Mouse (Mus musculus) left cerebral cortex, postnatal 10 days (tissue): ENCODE data around the gene Slc19a3. TPM values are rescaled to one million over a fixed set of nuclear protein-coding genes. Genes with fewer than 3 reads are reported as not detected.

Experiments
- total RNA-seq, 2 experiments: library from RNA; stranded (reverse); gene quantifications; 2 replicates each; pipeline ENCODE4 v1.2.3; 2021

Slc19a3 gene
- total RNA-seq, 2 experiments from 2014 or later: 1.4 to 1.7 TPM

Other genes starting within 250 kb of the Slc19a3 start
- gene Agfg1, start 199.0 kb downstream of the Slc19a3 start, total RNA-seq: 10 to 100 TPM; 82.3 to 86.3 TPM
- under 1 TPM; 0.47 to 0.73 TPM for gene A030005L19Rik, start 125.1 kb downstream of the Slc19a3 start, total RNA-seq
- not detected for gene A030014E15Rik, start 113.5 kb downstream of the Slc19a3 start, total RNA-seq
- gene Gm6217, start 107.0 kb downstream of the Slc19a3 start, total RNA-seq: not detected
- gene A030003K21Rik, start 95.1 kb downstream of the Slc19a3 start, total RNA-seq: not detected
- not detected for gene Gm7544, start 82.4 kb downstream of the Slc19a3 start, total RNA-seq
- gene Gm47955, start 78.2 kb downstream of the Slc19a3 start, total RNA-seq: not detected
- gene Gm47959, start 37.9 kb downstream of the Slc19a3 start, total RNA-seq: not detected
- gene Krtap28-10, start 4.0 kb upstream of the Slc19a3 start, total RNA-seq: not detected
- gene Gm47969, start 6.5 kb upstream of the Slc19a3 start, total RNA-seq: not detected
- gene A030005K14Rik, start 20.9 kb upstream of the Slc19a3 start, total RNA-seq: not detected
- not detected for gene Krtap28-13, start 22.5 kb upstream of the Slc19a3 start, total RNA-seq
- gene Ccl20, start 78.3 kb upstream of the Slc19a3 start, total RNA-seq: not detected
- gene Daw1, start 121.3 kb upstream of the Slc19a3 start, total RNA-seq: under 1 TPM in 1 of 2 experiments, not detected in 1; 0.41 TPM